Mouse (Mus musculus): Measurements from ENCODE around the gene Itga6.

DNA sequence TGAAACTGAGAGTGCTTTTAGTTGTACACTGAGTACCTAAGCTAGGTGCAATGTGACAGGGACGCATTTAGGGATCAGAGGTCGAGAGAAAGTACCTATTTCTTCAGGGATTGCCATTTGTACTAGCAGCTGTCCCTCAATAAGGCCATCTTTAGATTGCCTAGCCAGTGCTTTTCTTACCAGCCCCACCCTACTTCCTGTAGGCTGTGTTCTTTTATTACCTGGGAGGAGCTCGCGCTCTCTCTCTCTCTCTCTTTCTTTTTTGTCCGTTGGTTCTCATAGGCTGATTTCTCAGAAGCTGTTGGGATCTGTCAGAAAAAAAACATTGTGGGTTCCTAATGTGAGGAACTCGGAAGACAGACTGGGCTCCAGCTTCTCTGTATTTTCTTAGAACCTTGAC lies 55.4 kb downstream of the Itga6 start:
- no peak for TF ChIP-seq POLR2A (IDR thresholded peaks at IDR 0.05; ENCODE audit: borderline replicate concordance, insufficient read depth, low read length)
- no peak for TF ChIP-seq CTCF (IDR thresholded peaks at IDR 0.05; ENCODE audit: borderline replicate concordance, insufficient read depth, low read depth, low read length)

Measured in cerebellum, adult 2 months (tissue).